Mouse (Mus musculus): ENCODE measurements around the gene Gm20489.
A peak's percentile ranks its signal among the peaks of the same experiment; 100 is the strongest.

Gm20489 gene

DNA sequence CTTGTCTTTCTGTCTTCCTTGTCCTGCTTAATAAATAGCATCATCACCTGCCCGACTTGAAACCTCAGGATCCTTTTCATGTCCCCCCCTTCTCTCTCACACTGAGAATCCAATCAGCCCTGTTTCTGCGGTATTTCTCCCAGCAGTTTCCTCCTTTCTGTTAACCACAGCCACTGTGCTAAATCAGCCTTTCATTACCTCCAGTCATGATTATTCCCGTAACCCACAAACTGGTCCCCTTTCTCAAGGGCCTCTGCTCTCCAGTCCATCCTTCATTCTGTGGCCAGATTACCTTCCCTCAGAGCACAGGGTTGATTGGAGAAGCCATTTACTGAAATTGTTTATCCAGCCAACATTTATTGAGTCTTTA is at the start of gene Gm20489:
Gm20489 (minus strand) TSS at position 269 of the 370 bp plus-strand sequence.
- no peak for DNase-seq (ENCODE audit: low spot score)

DNA sequence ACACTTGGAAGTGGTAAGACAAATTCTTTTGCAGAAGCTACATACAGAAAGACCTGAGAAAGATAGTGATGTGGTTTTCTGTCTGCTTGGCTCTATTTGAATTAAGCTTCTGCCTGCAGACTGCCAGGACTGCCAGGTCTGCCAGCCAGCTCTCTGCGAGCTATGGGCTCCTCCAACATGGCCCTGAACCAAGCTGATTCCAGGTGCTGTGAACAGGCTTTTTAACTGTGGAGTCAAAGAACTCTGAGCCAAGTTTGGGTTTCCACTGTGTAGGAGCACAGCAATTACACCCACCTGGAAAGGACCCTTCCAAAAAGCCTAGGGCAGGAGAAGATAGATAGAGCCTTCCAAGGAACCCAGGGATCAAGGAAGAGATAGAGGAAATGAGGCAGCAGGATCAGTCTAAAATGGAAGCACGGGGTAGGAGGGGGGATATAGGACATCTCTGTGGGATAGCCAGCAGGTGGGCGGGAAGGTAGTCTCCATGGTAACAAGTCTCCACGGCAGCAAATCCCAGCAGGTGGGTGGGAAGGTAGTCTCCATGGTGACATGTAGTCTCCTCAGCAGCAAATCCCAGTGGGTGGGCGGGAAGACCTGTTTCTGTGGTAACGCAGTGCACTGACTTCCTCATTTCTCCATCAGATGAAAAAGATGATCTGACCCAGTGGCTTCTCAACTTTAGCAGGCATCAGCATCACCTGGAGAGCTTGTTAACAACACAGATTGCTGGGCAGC is 45.0 kb upstream of the Gm20489 start:
- DNase-seq (ENCODE audit: low spot score), result no peak

GRCm38 (mm10) chrX:101309299-101309698 is 40.5 kb upstream of the Gm20489 start:
- DNase-seq (ENCODE audit: low spot score), result no peak

DNA sequence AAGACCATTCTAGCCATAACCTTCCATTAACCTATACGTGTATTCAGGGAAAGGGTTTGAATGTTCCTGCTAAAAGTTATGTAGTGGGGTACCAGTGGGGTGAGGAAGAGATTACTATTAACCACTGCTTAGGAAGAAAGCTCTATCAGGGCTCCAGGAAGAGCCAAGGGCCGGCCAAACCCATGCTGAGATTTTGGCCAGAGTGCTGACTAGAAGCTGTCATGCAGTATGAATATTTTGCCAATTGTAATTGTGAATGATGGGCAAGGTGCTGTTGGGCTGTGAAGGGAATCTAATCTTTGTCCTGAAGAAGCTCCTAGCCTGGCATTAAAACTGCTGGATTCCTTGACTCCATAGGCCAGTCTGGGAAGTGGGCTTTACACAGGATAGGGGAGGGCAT is 35.8 kb upstream of the Gm20489 start:
- no peak for DNase-seq (ENCODE audit: low spot score)

DNA sequence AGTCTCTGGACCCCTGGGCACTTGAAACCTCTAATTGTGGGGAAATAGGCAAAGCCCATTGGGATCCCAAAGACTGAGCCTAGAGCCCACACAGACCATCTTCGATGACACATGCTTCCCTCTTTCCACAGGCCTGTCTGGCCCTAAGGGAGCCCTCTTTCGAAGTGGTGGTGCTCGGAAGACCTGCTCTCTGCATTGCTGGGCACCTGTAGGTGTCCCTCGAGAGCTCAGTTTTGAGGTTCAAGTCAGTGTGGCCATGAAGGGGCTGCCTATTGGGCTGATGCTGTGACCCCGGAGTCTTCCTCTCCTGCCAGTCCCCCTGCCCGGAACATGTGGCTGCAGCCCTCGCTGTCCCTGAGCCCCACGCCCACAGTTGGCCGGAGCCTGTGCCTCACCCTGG is 32.8 kb upstream of the Gm20489 start:
- no peak for DNase-seq (ENCODE audit: low spot score)

- DNase-seq (ENCODE audit: low spot score), result no peak
Measured at GRCm38 (mm10) chrX:101300427-101301030, 31.7 kb upstream of the Gm20489 start.

GRCm38 (mm10) chrX:101299473-101300426 is 30.9 kb upstream of the Gm20489 start:
- no peak for DNase-seq (ENCODE audit: low spot score)

DNA sequence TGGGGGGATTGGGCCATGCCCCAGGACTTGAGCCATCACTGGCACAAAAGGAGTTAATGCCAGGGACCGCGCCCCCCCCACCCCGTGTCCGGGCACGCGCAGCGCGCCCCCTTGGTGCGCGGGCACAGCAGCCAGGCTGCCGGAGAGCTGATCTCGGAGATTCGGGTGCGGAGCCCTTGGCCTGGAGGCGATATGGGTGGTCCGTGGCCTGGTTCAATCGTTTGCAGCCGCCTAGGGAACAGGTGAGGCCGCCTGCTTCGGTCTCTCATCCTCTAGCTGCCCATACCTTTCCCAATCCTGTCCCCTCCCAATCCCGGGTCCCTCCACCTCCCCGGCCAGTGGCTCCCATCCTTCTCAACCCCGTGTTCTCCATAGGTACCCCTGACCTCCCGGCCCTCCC is 30.2 kb upstream of the Gm20489 start, which contains the start of gene Nlgn3:
Nlgn3 (plus strand) TSS at position 114 of the 400 bp plus-strand sequence.
- DNase-seq (ENCODE audit: low spot score), result no peak

- no peak for DNase-seq (ENCODE audit: low spot score)
Measured at GRCm38 (mm10) chrX:101290111-101290510, 21.3 kb upstream of the Gm20489 start.

DNA sequence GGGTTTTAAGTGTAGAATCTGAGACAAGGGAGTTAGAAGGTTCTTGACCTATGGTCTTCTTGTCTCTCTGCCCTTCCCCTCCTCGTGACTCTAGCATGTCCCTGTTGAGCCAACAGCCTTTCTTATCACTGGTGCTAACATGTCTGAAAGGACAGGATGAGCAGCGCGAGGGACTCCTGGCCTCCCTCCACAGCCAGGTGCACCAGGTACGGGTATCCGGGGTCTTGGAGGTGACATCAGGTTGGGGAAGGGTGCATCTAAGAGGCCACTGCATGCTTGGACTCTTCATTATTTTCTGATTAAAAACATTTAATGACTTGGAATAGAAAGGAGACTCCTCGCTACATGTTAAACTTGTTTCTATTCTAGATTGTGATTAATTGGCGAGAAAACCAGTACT is 20.2 kb upstream of the Gm20489 start:
- no peak for DNase-seq (ENCODE audit: low spot score)

- DNase-seq (ENCODE audit: low spot score), result no peak
Measured at GRCm38 (mm10) chrX:101288432-101288831, 19.6 kb upstream of the Gm20489 start.

DNA sequence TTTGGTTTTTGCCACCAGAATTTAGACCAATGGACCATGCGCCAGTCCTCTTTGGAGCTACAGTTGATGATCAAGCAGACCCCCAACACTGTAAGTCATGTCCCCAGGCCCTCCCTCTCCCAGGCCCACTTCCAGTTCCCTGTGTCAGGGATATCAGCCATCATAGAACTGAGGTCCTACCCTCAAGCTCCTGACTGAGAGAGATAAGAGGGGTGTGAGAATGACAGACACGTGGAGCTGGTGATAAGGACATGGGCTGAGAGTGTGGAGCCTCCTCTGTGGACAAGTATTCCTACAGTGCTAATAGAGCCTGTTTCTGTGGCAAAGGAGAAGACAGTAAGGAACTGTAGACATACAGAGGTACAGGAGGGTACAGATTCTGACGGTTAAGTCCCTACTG is 18.7 kb upstream of the Gm20489 start:
- no peak for DNase-seq (ENCODE audit: low spot score)

GRCm38 (mm10) chrX:101285953-101286670 is 17.3 kb upstream of the Gm20489 start:
- DNase-seq (ENCODE audit: low spot score), result no peak

DNA sequence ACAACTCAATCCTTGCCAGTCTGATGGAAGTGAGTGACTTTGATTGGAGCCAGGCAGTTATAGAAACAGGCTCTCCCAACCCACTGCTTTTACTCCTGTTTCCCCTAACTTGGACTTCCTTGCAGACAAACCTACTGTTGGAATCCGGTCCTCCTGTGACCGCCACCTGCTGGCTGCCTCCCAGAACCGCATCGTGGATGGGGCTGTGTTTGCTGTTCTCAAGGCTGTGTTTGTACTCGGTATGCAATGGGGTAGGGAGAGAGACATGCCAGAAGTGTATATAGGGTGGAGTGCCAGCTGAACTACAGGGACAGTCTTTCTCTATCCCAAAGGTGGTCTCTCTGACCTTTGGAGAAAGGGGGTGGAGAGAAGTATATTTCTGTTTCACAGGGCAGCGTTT is 16.7 kb upstream of the Gm20489 start:
- peak; percentile 31 for DNase-seq (ENCODE audit: low spot score)

DNA sequence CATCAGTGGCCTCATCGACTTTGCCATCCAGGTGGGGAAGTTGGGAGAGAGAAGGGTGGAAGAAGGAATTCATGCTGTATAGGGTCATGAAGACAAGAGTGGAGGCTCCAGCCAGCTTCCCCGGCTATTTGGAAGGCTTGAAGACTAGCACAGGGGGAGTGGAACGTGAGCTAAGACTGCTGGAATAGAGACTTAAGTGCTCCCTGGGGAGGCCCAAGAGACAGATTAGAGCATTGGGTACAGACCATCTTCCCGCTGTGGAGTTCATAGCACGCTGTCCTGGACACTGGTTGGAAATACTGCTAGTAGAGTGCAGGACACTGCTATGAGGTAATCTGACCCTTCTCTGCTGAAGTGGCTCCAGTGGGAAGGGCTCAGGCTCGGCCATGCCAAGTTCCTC is 14.0 kb upstream of the Gm20489 start:
- no peak for DNase-seq (ENCODE audit: low spot score)

DNA sequence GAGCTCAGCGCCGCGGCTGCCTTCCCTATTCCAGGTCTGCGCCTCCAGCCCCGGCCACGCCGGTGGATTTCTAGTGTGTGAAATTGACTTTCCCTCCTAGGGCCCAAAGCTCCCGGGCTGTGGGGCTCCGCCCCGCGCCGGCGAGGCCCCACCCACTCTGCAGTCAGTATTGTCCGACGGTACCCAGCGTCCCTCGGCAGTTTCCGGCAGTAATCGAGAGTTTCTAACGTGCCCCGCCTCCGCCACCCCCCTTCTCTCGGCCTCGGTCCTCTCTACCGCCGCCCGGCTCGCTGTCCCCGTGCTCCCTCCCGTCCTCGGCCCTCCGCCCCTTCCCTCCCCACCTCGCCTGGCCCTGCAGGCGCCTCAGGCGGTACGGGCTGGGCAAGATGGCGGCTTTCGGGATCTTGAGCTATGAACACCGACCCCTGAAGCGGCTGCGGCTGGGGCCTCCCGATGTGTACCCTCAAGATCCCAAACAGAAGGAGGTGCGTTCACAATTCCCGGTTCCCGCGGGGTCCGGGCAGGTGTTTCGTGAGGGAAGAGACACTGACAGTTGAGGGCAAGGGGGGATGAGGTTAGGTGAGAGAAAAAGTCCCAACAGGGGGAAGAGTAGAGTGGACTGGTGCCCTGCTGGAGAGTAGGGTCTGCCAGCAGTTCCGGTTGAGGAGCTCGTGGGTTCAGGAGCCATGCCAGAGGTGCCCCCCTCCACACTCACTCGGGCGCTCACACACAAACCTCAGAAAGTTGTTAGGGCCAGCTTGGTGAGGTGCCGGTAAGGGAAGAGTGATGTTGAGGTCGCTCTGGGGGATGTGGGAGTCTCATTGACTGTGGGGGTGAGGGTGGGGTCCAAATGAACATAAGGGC is 5.3 kb upstream of the Gm20489 start, which contains the start of gene Med12:
Med12 (plus strand) TSS at position 156 of the 864 bp plus-strand sequence.
- peak; percentile 69 for DNase-seq (ENCODE audit: low spot score)

DNA sequence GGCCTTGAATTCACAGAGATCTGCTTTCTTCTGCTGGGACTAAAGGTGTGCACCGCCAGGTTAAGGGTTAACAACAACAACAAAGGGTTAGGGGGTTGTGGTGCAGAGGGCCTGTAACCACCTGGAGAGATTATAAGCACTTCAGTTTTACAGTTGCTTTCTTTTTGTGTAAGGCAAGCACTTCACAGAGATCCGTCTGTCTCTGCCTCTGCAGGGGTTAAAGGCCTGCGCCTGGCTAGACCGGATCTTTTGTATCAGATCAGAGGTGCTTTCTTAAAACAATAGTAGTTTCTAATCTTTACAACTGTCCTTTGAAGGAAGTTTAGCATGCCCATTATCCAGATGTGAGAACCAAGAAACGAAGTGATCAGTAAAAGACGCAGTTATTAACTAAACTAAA is 4.6 kb upstream of the Gm20489 start:
- no peak for DNase-seq (ENCODE audit: low spot score)

DNA sequence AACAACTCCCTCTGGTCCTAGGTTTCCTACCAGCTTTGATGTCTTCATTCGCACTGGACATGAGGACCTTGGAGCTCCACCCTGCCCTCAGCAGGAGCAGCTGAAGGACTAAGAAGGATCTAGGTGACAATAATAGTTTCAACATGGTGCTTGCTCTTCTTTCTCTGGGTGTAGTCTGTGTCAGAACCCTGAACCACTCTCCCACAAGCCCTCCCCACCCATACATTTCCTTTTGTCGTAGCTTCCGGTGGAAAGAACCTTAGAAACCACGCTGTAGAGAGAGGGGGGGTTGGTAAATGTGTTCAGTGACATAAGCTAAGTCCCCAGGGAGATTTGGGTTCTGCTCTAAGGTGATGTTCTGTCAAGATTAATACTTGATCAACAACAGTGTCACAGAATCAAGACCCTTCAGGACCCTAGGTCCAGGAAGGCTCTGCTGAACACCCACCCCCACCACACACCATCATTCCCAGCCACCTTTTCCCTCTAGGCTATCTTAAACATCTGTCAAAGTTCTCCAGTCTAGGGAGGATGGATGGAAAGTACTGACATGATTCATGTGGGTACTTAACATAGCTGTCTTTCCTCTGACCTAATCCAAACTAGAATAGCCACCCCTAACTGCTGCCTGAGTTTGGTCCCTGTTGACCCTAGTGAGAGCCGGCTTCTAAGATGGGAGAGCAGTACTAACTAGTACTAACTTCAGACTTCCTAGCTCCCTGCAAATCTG is 633 bp downstream of the Gm20489 start, which contains the start of gene Il2rg:
Il2rg (minus strand) TSS at position 231 of the 730 bp plus-strand sequence.
- DNase-seq (ENCODE audit: low spot score), result no peak

GRCm38 (mm10) chrX:101266631-101267030 is 2.2 kb downstream of the Gm20489 start:
- DNase-seq (ENCODE audit: low spot score), result no peak

DNA sequence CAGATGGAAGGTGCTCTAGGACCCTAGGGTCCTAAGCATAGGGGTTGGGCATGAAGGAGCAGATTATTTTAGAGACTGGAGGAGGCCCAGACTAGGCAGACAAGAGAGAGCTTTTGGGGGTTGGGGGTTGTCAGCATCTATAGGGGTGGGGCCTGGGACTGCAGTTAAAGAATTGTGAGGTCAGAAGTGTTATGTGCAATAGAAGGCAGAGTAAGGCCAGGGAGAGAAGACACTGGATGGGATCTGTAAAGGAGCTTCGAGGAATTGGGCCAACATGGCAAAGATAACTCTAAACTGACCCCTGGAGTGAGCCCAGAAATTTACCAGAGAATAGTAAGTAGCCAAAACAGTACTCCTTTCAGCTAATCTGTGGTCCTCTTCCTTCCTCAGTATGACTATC is 4.9 kb downstream of the Gm20489 start, which contains the start of gene Gm614:
Gm614 (minus strand) TSS at position 101 of the 400 bp plus-strand sequence.
- DNase-seq (ENCODE audit: low spot score), result no peak

Data from ovary, postnatal 14 days (tissue).